Mouse (Mus musculus): Measurements from ENCODE around the gene Col24a1.
A peak's percentile ranks its signal among the peaks of the same experiment; 100 is the strongest.

The Col24a1 gene

GRCm38 (mm10) chr3:145462351-145462750 is 170.1 kb downstream of the Col24a1 start:
- DNase-seq (ENCODE audit: low read depth, low spot score) = peak; percentile 27

- DNase-seq (ENCODE audit: low read depth, low spot score) = no peak
Observed at GRCm38 (mm10) chr3:145463731-145464130, 171.5 kb downstream of the Col24a1 start.

- peak; percentile 6 for DNase-seq (ENCODE audit: low read depth, low spot score)
Observed at GRCm38 (mm10) chr3:145471094-145471493, 178.8 kb downstream of the Col24a1 start.

- no peak for DNase-seq (ENCODE audit: low read depth, low spot score)
Observed at GRCm38 (mm10) chr3:145474163-145474562, 181.9 kb downstream of the Col24a1 start.

GRCm38 (mm10) chr3:145476634-145477033 is 184.4 kb downstream of the Col24a1 start:
- DNase-seq (ENCODE audit: low read depth, low spot score) = no peak

- DNase-seq (ENCODE audit: low read depth, low spot score) = no peak
Observed at GRCm38 (mm10) chr3:145477074-145477473, 184.8 kb downstream of the Col24a1 start.

GRCm38 (mm10) chr3:145478446-145478845 is 186.2 kb downstream of the Col24a1 start:
- DNase-seq (ENCODE audit: low read depth, low spot score) = no peak

GRCm38 (mm10) chr3:145490279-145490678 is 198.0 kb downstream of the Col24a1 start:
- DNase-seq (ENCODE audit: low read depth, low spot score) = no peak

- no peak for DNase-seq (ENCODE audit: low read depth, low spot score)
Observed at GRCm38 (mm10) chr3:145491326-145491725, 199.1 kb downstream of the Col24a1 start.

GRCm38 (mm10) chr3:145498127-145498526 is 205.9 kb downstream of the Col24a1 start:
- no peak for DNase-seq (ENCODE audit: low read depth, low spot score)

GRCm38 (mm10) chr3:145498893-145499292 is 206.6 kb downstream of the Col24a1 start:
- DNase-seq (ENCODE audit: low read depth, low spot score) = no peak

- no peak for DNase-seq (ENCODE audit: low read depth, low spot score)
Observed at GRCm38 (mm10) chr3:145504830-145505229, 212.6 kb downstream of the Col24a1 start.

GRCm38 (mm10) chr3:145508550-145508949 is 216.3 kb downstream of the Col24a1 start:
- DNase-seq (ENCODE audit: low read depth, low spot score) = no peak

GRCm38 (mm10) chr3:145514197-145514596 is 221.9 kb downstream of the Col24a1 start:
- peak; percentile 67 for DNase-seq (ENCODE audit: low read depth, low spot score)

GRCm38 (mm10) chr3:145521528-145522080 is 229.3 kb downstream of the Col24a1 start:
- no peak for DNase-seq (ENCODE audit: low read depth, low spot score)

- DNase-seq (ENCODE audit: low read depth, low spot score) = no peak
Observed at GRCm38 (mm10) chr3:145522311-145522710, 230.0 kb downstream of the Col24a1 start.

GRCm38 (mm10) chr3:145525266-145525665 is 233.0 kb downstream of the Col24a1 start:
- DNase-seq (ENCODE audit: low read depth, low spot score) = no peak

GRCm38 (mm10) chr3:145537870-145538269 is 245.6 kb downstream of the Col24a1 start:
- DNase-seq (ENCODE audit: low read depth, low spot score) = no peak

- DNase-seq (ENCODE audit: low read depth, low spot score) = peak; percentile 9
Observed at GRCm38 (mm10) chr3:145548441-145549415, 256.5 kb downstream of the Col24a1 start.

- peak; percentile 23 for DNase-seq (ENCODE audit: low read depth, low spot score)
Observed at GRCm38 (mm10) chr3:145550216-145550615, 257.9 kb downstream of the Col24a1 start.

GRCm38 (mm10) chr3:145554388-145554787 is 262.1 kb downstream of the Col24a1 start:
- no peak for DNase-seq (ENCODE audit: low read depth, low spot score)

- no peak for DNase-seq (ENCODE audit: low read depth, low spot score)
Observed at GRCm38 (mm10) chr3:145556206-145556605, 263.9 kb downstream of the Col24a1 start.

- no peak for DNase-seq (ENCODE audit: low read depth, low spot score)
Observed at GRCm38 (mm10) chr3:145559675-145560074, 267.4 kb downstream of the Col24a1 start.

Data from brain, adult 2 months (tissue).